8 mouse cellular contexts compared by ENCODE assay signal in the genomic region with DNA sequence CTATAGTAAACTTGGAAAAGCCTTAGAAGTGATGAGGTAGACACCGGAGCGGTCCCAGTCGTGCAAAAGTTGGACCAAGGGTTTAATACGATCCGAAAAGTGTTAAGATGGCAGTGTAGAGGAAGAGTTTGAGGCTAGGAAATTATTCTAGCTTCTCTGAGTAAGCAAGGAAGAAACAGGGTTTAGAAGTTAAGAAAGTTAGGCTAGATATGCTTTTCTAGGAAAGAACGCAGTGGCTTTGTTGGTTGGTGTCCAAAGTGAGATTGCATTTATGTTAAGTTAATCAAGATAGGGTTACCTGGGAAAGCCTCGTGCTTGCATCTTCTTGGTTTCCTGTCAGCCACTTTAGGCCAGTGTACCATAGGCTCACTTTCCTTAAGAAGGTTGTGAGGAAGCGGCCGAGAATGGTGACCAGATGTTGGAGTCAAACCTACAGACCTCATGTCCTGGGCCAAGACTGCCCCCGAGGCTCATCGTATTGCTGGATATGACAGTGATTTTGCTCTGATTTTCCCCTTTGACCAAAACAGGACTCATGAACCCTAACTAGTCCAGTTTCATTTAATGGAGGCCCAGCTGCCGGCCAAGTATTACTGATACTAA. TPM values are rescaled to one million over a fixed set of nuclear protein-coding genes. Genes with fewer than 3 reads are reported as not detected.
A peak's percentile ranks its signal among the peaks of the same experiment; 100 is the strongest.
DNase-seq lines count a peak whose midpoint lies in the region; ATAC-seq and TF ChIP-seq lines count a peak whose summit lies in the region.

No protein-coding gene starts in this region.

- H3K9ac ChIP-seq in lung, embryonic 15.5 days: peak overlapping the region; percentile 79
- H3K9ac ChIP-seq in embryonic facial prominence, embryonic 14.5 days (ENCODE audit: low read depth, low read length): peak overlapping the region; percentile 97
- H3K9ac ChIP-seq in intestine, embryonic 16.5 days (ENCODE audit: low read depth, low read length): peak overlapping the region; percentile 96

- peak overlapping the region; percentile 66 for H3K4me2 ChIP-seq in lung, embryonic 15.5 days
- peak overlapping the region; percentile 74 for H3K4me2 ChIP-seq in embryonic facial prominence, embryonic 14.5 days (ENCODE audit: low read depth, low read length)
- H3K4me2 ChIP-seq in intestine, embryonic 16.5 days (ENCODE audit: low read depth, low read length): peak overlapping the region; percentile 80

- no peaks in the 10 kb centered on the region for H3K27me3 ChIP-seq in lung, embryonic 15.5 days
- no peaks in the 10 kb centered on the region for H3K27me3 ChIP-seq in embryonic facial prominence, embryonic 14.5 days (replicated peaks; ENCODE audit: control insufficient read depth, insufficient read depth, low read length)
- H3K27me3 ChIP-seq in intestine, embryonic 16.5 days (replicated peaks; ENCODE audit: control insufficient read depth, insufficient read depth, low read length): no peaks in the 10 kb centered on the region

- peak overlapping the region; percentile 96 for H3K27ac ChIP-seq in lung, embryonic 15.5 days
- H3K27ac ChIP-seq in embryonic facial prominence, embryonic 14.5 days (replicated peaks; ENCODE audit: low read depth, low read length): peak overlapping the region; percentile 98
- peak overlapping the region; percentile 95 for H3K27ac ChIP-seq in intestine, embryonic 16.5 days (ENCODE audit: low read length)
- peak overlapping the region; percentile 9; the same call in 1 of the 2 replicates for H3K27ac ChIP-seq in olfactory bulb, adult 2 months (ENCODE audit: insufficient read depth, low read depth, low read length)

- TF ChIP-seq CTCF in olfactory bulb, adult 2 months (IDR thresholded peaks at IDR 0.05; ENCODE audit: insufficient read depth, low read depth, low read length): no peak

- WGBS in lung, embryonic 15.5 days: 16% methylated on average over 12 of the region's 12 CpGs
- WGBS in embryonic facial prominence, embryonic 14.5 days: 10% methylated on average over 12 of the region's 12 CpGs
- WGBS in intestine, embryonic 16.5 days: 15% methylated on average over 12 of the region's 12 CpGs
- 20% methylated on average over 12 of the region's 12 CpGs for WGBS in olfactory bulb, adult 2 months

- no peak for DNase-seq in lung, postnatal 25 days (ENCODE audit: low spot score)
- no peak for DNase-seq in embryonic facial prominence, embryonic 14.5 days (ENCODE audit: low spot score)
- no peak for DNase-seq in cerebellum, postnatal 25 days
- no peak for DNase-seq in ovary, postnatal 10 days (ENCODE audit: low spot score)

- peak overlapping the region; percentile 77 for H3K4me3 ChIP-seq in lung, embryonic 15.5 days
- peak overlapping the region; percentile 87 for H3K4me3 ChIP-seq in embryonic facial prominence, embryonic 14.5 days (ENCODE audit: low read depth, low read length)
- H3K4me3 ChIP-seq in intestine, embryonic 16.5 days (ENCODE audit: low read length): peak overlapping the region; percentile 91
- H3K4me3 ChIP-seq in olfactory bulb, adult 2 months (ENCODE audit: insufficient read depth, low read depth, low read length): peak overlapping the region; percentile 96

- ATAC-seq in lung, embryonic 15.5 days (ENCODE audit: borderline replicate concordance, extremely low read depth, low FRiP score, low TSS enrichment): no peak
- ATAC-seq in embryonic facial prominence, embryonic 14.5 days (ENCODE audit: low read depth): no peak
- ATAC-seq in intestine, embryonic 16.5 days: no peak
- no peak for ATAC-seq in activated CD4-positive, CD25-positive, alpha-beta regulatory T cell, adult 4 months

- no peak for TF ChIP-seq POLR2A in olfactory bulb, adult 2 months (IDR thresholded peaks at IDR 0.05; ENCODE audit: insufficient read depth, low read depth, low read length)

- H3K4me1 ChIP-seq in lung, embryonic 15.5 days: peaks cover 23% of the 10 kb centered on the region
- 0 out of 2 replicates have a peak, but pooled peaks cover 10% of the 10 kb centered on the region for H3K4me1 ChIP-seq in embryonic facial prominence, embryonic 14.5 days (ENCODE audit: control insufficient read depth, insufficient read depth, low read length)
- peaks cover 19% of the 10 kb centered on the region for H3K4me1 ChIP-seq in intestine, embryonic 16.5 days (ENCODE audit: control insufficient read depth, insufficient read depth, low read length)
- peaks cover 6% of the 10 kb centered on the region; the same call in 1 of the 2 replicates for H3K4me1 ChIP-seq in olfactory bulb, adult 2 months (ENCODE audit: control insufficient read depth, insufficient read depth, low read length)

- peaks cover 35% of the 10 kb centered on the region for H3K36me3 ChIP-seq in lung, embryonic 15.5 days
- H3K36me3 ChIP-seq in embryonic facial prominence, embryonic 14.5 days (ENCODE audit: control insufficient read depth, insufficient read depth, low read length): peaks cover 40% of the 10 kb centered on the region
- H3K36me3 ChIP-seq in intestine, embryonic 16.5 days (ENCODE audit: control insufficient read depth, insufficient read depth, low read length): peaks cover 18% of the 10 kb centered on the region

- no peaks in the 10 kb centered on the region for H3K9me3 ChIP-seq in lung, embryonic 15.5 days
- no peaks in the 10 kb centered on the region for H3K9me3 ChIP-seq in embryonic facial prominence, embryonic 14.5 days (ENCODE audit: control insufficient read depth, low read length)
- no peaks in the 10 kb centered on the region for H3K9me3 ChIP-seq in intestine, embryonic 16.5 days (ENCODE audit: control insufficient read depth, low read length)

RNA-seq across cellular contexts. Expression of gene Clk2, which starts 0.8 kb away (rescaled TPM):
- polyA plus RNA-seq in lung, embryonic 15.5 days (2015; fragmentation: Nextera tagmentation; extraction: Ambion mirVana): 27.8 and 28.9 TPM in 2 replicates
- polyA plus RNA-seq in embryonic facial prominence, embryonic 14.5 days (2014; fragmentation: Nextera tagmentation; extraction: Ambion mirVana): 22.4 and 23.9 TPM in 2 replicates
- 17.3 and 18.0 TPM in 2 replicates for polyA plus RNA-seq in intestine, embryonic 16.5 days (2015; fragmentation: Nextera tagmentation; extraction: Ambion mirVana)
- polyA plus RNA-seq in olfactory bulb, adult 2 months (2012; ENCODE audit: insufficient read depth, insufficient read length, low replicate concordance, missing spikeins): not detected in 2 replicates
- 10 to 100 TPM; 12.4 to 18.5 TPM for polyA plus RNA-seq in activated CD4-positive, CD25-positive, alpha-beta regulatory T cell, adult 4 months (2017; shearing (Covaris generic))

RNA-seq across cellular contexts. Expression of gene Hcn3, which starts 5.4 kb away (rescaled TPM):
- polyA plus RNA-seq in lung, embryonic 15.5 days (2015; fragmentation: Nextera tagmentation; extraction: Ambion mirVana): 1.2 and 1.9 TPM in 2 replicates
- 1.4 and 2.8 TPM in 2 replicates for polyA plus RNA-seq in embryonic facial prominence, embryonic 14.5 days (2014; fragmentation: Nextera tagmentation; extraction: Ambion mirVana)
- polyA plus RNA-seq in intestine, embryonic 16.5 days (2015; fragmentation: Nextera tagmentation; extraction: Ambion mirVana): 2.0 TPM in 2 replicates
- polyA plus RNA-seq in olfactory bulb, adult 2 months (2012; ENCODE audit: insufficient read depth, insufficient read length, low replicate concordance, missing spikeins): not detected in 2 replicates
- under 1 TPM; 0.50 to 0.69 TPM for polyA plus RNA-seq in activated CD4-positive, CD25-positive, alpha-beta regulatory T cell, adult 4 months (2017; shearing (Covaris generic))

RNA-seq across cellular contexts. Expression of gene Scamp3, which starts 11.9 kb away (rescaled TPM):
- polyA plus RNA-seq in lung, embryonic 15.5 days (2015; fragmentation: Nextera tagmentation; extraction: Ambion mirVana): 106 and 110 TPM in 2 replicates
- 93.4 and 96.9 TPM in 2 replicates for polyA plus RNA-seq in embryonic facial prominence, embryonic 14.5 days (2014; fragmentation: Nextera tagmentation; extraction: Ambion mirVana)
- 141 and 142 TPM in 2 replicates for polyA plus RNA-seq in intestine, embryonic 16.5 days (2015; fragmentation: Nextera tagmentation; extraction: Ambion mirVana)
- polyA plus RNA-seq in olfactory bulb, adult 2 months (2012; ENCODE audit: insufficient read depth, insufficient read length, low replicate concordance, missing spikeins): not detected in 2 replicates
- polyA plus RNA-seq in activated CD4-positive, CD25-positive, alpha-beta regulatory T cell, adult 4 months (2017; shearing (Covaris generic)): 100 to 1,000 TPM; 160 to 182 TPM

RNA-seq across cellular contexts. Expression of gene Fam189b, which starts 17.6 kb away (rescaled TPM):
- 12.9 and 18.4 TPM in 2 replicates for polyA plus RNA-seq in lung, embryonic 15.5 days (2015; fragmentation: Nextera tagmentation; extraction: Ambion mirVana)
- polyA plus RNA-seq in embryonic facial prominence, embryonic 14.5 days (2014; fragmentation: Nextera tagmentation; extraction: Ambion mirVana): 27.9 and 33.9 TPM in 2 replicates
- polyA plus RNA-seq in intestine, embryonic 16.5 days (2015; fragmentation: Nextera tagmentation; extraction: Ambion mirVana): 16.7 and 20.8 TPM in 2 replicates
- polyA plus RNA-seq in olfactory bulb, adult 2 months (2012; ENCODE audit: insufficient read depth, insufficient read length, low replicate concordance, missing spikeins): not detected in 2 replicates
- polyA plus RNA-seq in activated CD4-positive, CD25-positive, alpha-beta regulatory T cell, adult 4 months (2017; shearing (Covaris generic)): 100 to 1,000 TPM; 158 to 168 TPM

RNA-seq across cellular contexts. Expression of gene Pklr, which starts 29.4 kb away (rescaled TPM):
- 0.17 and 0.92 TPM in 2 replicates for polyA plus RNA-seq in lung, embryonic 15.5 days (2015; fragmentation: Nextera tagmentation; extraction: Ambion mirVana)
- polyA plus RNA-seq in embryonic facial prominence, embryonic 14.5 days (2014; fragmentation: Nextera tagmentation; extraction: Ambion mirVana): 0.30 TPM in 1 of 2 replicates, not detected in the other
- 148 and 174 TPM in 2 replicates for polyA plus RNA-seq in intestine, embryonic 16.5 days (2015; fragmentation: Nextera tagmentation; extraction: Ambion mirVana)
- not detected in 2 replicates for polyA plus RNA-seq in olfactory bulb, adult 2 months (2012; ENCODE audit: insufficient read depth, insufficient read length, low replicate concordance, missing spikeins)
- not detected for polyA plus RNA-seq in activated CD4-positive, CD25-positive, alpha-beta regulatory T cell, adult 4 months (2017; shearing (Covaris generic))

Comparison
In these comparisons a context has a peak if more than half of its experiments do, and no peak if none do; other contexts are left out.
1. H3K27ac ChIP-seq: peak in every context shown above with its lines; median percentile 98 in embryonic facial prominence, embryonic 14.5 days; 96 in lung, embryonic 15.5 days; 95 in intestine, embryonic 16.5 days; 9 in olfactory bulb, adult 2 months.